Mouse (Mus musculus): ENCODE data around the gene Ddx54. TPM values are rescaled to one million over a fixed set of nuclear protein-coding genes. Genes with fewer than 3 reads are reported as not detected.
A peak's percentile ranks its signal among the peaks of the same experiment; 100 is the strongest.

Gene Ddx54
- polyA plus RNA-seq, 1 experiment from 2014 or later: 41.9 TPM

- WGBS: 88% methylated on average over 7 of the region's 7 CpGs
- no peak for ATAC-seq (ENCODE audit: insufficient read depth, low FRiP score)
- H3K4me1 ChIP-seq (ENCODE audit: control insufficient read depth, insufficient read depth, low read length): no peaks in the 10 kb centered on the region
These were observed 27.6 kb downstream of the Ddx54 start for GRCm38 (mm10) chr5:120640094-120640493.

GRCm38 (mm10) chr5:120643365-120644085, 31.0 kb downstream of the Ddx54 start:
- no peak for ATAC-seq (ENCODE audit: insufficient read depth, low FRiP score)
- H3K4me3 ChIP-seq (replicated peaks; ENCODE audit: low read length): no peak overlapping the region
- no peaks in the 10 kb centered on the region for H3K36me3 ChIP-seq (ENCODE audit: control insufficient read depth, insufficient read depth, low read length)
- no peak overlapping the region for H3K27ac ChIP-seq (ENCODE audit: low read length)
- H3K4me1 ChIP-seq (ENCODE audit: control insufficient read depth, insufficient read depth, low read length): peaks cover 4% of the 10 kb centered on the region; the same call in 1 of the 2 replicates
- H3K4me2 ChIP-seq (ENCODE audit: low read depth, low read length): no peak overlapping the region
- 0 out of 2 replicates have a peak, but pooled peaks cover 9% of the 10 kb centered on the region for H3K27me3 ChIP-seq (ENCODE audit: control insufficient read depth, insufficient read depth, low read length)
- no peak overlapping the region for H3K9ac ChIP-seq (ENCODE audit: low read length)
- 66% methylated on average over 14 of the region's 14 CpGs for WGBS
- no peaks in the 10 kb centered on the region for H3K9me3 ChIP-seq (replicated peaks; ENCODE audit: control insufficient read depth, low read length)

More at GRCm38 (mm10) chr5:120640094-120640493, 27.6 kb downstream of the Ddx54 start:
- no peak overlapping the region for H3K27ac ChIP-seq (ENCODE audit: low read length)
- H3K9me3 ChIP-seq (replicated peaks; ENCODE audit: control insufficient read depth, low read length): no peaks in the 10 kb centered on the region
- H3K27me3 ChIP-seq (ENCODE audit: control insufficient read depth, insufficient read depth, low read length): no peaks in the 10 kb centered on the region
- H3K9ac ChIP-seq (ENCODE audit: low read length): no peak overlapping the region
- H3K4me2 ChIP-seq (ENCODE audit: low read depth, low read length): no peak overlapping the region
- H3K4me3 ChIP-seq (replicated peaks; ENCODE audit: low read length): no peak overlapping the region
- no peaks in the 10 kb centered on the region for H3K36me3 ChIP-seq (ENCODE audit: control insufficient read depth, insufficient read depth, low read length)

- WGBS: 75% methylated on average over 3 of the region's 3 CpGs
- Histone ChIP-seq H3K4me3 (replicated peaks; ENCODE audit: low read length) (no peak overlapping the region), H3K36me3 (ENCODE audit: control insufficient read depth, insufficient read depth, low read length) (no peaks in the 10 kb centered on the region), H3K9ac (ENCODE audit: low read length) (no peak overlapping the region), H3K27ac (ENCODE audit: low read length) (no peak overlapping the region), H3K27me3 (ENCODE audit: control insufficient read depth, insufficient read depth, low read length) (peaks cover 15% of the 10 kb centered on the region), H3K9me3 (replicated peaks; ENCODE audit: control insufficient read depth, low read length) (no peaks in the 10 kb centered on the region), H3K4me2 (ENCODE audit: low read depth, low read length) (no peak overlapping the region), H3K4me1 (ENCODE audit: control insufficient read depth, insufficient read depth, low read length) (peaks cover 8% of the 10 kb centered on the region; the same call in 1 of the 2 replicates)
- no peak for ATAC-seq (ENCODE audit: insufficient read depth, low FRiP score)
These were observed 31.7 kb downstream of the Ddx54 start for GRCm38 (mm10) chr5:120644227-120644626.

GRCm38 (mm10) chr5:120645851-120646250, 33.3 kb downstream of the Ddx54 start:
- Histone ChIP-seq H3K27ac (ENCODE audit: low read length) (no peak overlapping the region), H3K27me3 (ENCODE audit: control insufficient read depth, insufficient read depth, low read length) (peaks cover 26% of the 10 kb centered on the region), H3K9me3 (replicated peaks; ENCODE audit: control insufficient read depth, low read length) (no peaks in the 10 kb centered on the region), H3K4me2 (ENCODE audit: low read depth, low read length) (no peak overlapping the region), H3K4me3 (replicated peaks; ENCODE audit: low read length) (no peak overlapping the region), H3K36me3 (ENCODE audit: control insufficient read depth, insufficient read depth, low read length) (no peaks in the 10 kb centered on the region), H3K9ac (ENCODE audit: low read length) (no peak overlapping the region), H3K4me1 (ENCODE audit: control insufficient read depth, insufficient read depth, low read length) (peaks cover 8% of the 10 kb centered on the region; the same call in 1 of the 2 replicates)
- 53% methylated on average over 6 of the region's 6 CpGs for WGBS
- ATAC-seq (ENCODE audit: insufficient read depth, low FRiP score): no peak

DNA sequence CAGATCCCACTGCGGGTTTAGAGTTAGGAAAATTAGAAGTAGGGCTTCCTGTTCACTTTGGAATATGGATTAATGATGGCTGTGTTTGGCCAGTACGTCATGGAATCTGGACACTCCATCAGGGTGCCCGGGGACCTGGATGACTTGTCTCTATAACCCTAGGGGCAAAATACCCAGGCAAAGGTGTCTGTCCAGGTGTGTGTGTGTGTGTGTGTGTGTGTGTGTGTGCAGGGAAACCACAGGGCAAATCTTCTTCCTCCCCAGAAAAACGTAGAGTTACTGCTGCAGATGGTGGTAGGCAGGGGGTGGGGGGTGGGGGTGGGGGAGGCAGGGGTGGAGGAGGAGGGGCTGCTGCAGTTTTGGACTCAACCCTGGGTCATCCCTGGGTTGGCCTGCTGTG, 34.8 kb downstream of the Ddx54 start:
- ATAC-seq (ENCODE audit: insufficient read depth, low FRiP score): no peak
- H3K4me3 ChIP-seq (replicated peaks; ENCODE audit: low read length): no peak overlapping the region
- WGBS: 61% methylated on average over 4 of the region's 4 CpGs

DNA sequence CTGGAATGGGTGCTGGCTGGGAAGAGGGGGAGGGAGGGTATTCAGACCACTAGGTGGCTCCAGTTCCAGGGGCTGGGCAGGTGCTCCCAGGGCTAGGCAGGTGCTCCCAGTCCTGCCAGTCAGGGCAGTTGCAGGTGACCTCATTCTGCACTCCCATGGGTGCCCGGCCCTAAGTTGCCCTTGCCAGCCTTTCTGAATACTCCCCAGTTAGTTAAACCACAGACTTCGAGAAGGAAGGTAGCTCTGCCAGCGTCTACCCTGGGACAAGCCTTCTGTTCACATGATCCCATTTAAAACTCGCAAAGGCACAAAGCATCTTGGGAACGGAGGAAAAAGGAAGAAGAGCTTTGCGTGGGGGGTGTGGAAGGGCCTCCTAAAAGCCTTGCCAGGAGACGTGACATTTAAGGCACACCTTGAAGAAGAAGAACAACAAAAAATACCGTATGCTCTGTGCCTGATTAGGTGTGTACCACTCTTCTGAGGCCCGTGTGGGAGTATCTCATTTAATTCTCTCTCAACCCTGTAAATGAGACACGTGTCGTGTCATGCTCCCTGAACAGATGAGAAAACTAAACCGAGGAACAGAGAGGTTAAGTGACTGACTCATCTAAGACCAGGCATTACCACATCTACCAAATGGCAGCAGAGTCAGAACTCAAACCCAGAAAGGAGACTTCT, 35.4 kb downstream of the Ddx54 start:
- no peaks in the 10 kb centered on the region for H3K36me3 ChIP-seq (ENCODE audit: control insufficient read depth, insufficient read depth, low read length)
- peaks cover 26% of the 10 kb centered on the region for H3K27me3 ChIP-seq (ENCODE audit: control insufficient read depth, insufficient read depth, low read length)
- peak overlapping the region; percentile 60 for H3K4me2 ChIP-seq (ENCODE audit: low read depth, low read length)
- no peak overlapping the region for H3K9ac ChIP-seq (ENCODE audit: low read length)
- peak overlapping the region; percentile 33; the same call in 1 of the 2 replicates for H3K4me3 ChIP-seq (replicated peaks; ENCODE audit: low read length)
- ATAC-seq (ENCODE audit: insufficient read depth, low FRiP score): no peak
- H3K9me3 ChIP-seq (replicated peaks; ENCODE audit: control insufficient read depth, low read length): no peaks in the 10 kb centered on the region
- peaks cover 8% of the 10 kb centered on the region; the same call in 1 of the 2 replicates for H3K4me1 ChIP-seq (ENCODE audit: control insufficient read depth, insufficient read depth, low read length)
- no peak overlapping the region for H3K27ac ChIP-seq (ENCODE audit: low read length)
- 30% methylated on average over 12 of the region's 12 CpGs for WGBS

More for the DNA sequence above, 34.8 kb downstream of the Ddx54 start:
- H3K36me3 ChIP-seq (ENCODE audit: control insufficient read depth, insufficient read depth, low read length): no peaks in the 10 kb centered on the region
- H3K4me1 ChIP-seq (ENCODE audit: control insufficient read depth, insufficient read depth, low read length): peaks cover 8% of the 10 kb centered on the region; the same call in 1 of the 2 replicates
- no peak overlapping the region for H3K9ac ChIP-seq (ENCODE audit: low read length)
- no peak overlapping the region for H3K4me2 ChIP-seq (ENCODE audit: low read depth, low read length)
- H3K27me3 ChIP-seq (ENCODE audit: control insufficient read depth, insufficient read depth, low read length): peaks cover 26% of the 10 kb centered on the region
- no peaks in the 10 kb centered on the region for H3K9me3 ChIP-seq (replicated peaks; ENCODE audit: control insufficient read depth, low read length)
- no peak overlapping the region for H3K27ac ChIP-seq (ENCODE audit: low read length)

DNA sequence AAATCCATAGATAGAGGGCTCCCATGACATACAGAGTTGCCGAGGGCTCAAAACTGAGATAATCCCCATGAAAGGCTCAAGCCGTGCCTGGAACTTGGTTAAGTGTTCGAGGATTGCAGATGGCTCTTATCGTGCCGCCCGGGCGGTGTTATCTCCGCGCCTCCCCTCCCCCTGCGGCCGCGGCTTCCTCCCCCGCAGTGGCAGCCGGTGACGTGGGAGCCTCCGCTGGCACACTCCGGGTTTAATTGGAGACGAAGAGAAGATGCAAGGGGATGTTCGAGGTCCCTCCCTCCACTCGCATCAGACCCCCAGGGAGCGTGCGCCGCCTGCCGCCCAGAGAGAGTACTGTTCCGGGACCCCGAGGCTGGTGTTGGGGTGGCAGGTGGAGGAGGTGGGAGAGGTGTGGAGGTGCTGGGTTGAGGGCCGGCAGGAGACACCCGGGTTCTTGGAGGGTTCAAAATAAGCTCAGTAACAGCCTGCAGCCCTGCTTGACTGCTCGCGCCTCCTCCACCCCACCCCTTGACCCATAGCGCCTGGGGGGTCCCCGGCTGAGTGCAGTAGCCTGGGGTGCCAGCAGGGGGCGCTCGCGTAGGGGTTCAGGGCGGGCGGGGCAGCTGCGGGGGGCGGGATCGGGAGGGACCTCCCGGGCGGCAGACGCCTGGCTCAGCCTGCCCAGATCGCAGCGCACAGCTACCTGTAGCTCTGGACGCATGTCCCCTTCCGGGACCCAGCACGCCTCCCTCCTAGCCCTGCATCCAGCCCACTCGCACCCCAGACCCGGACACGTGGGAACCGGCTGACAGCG, 36.2 kb downstream of the Ddx54 start, which contains the start of gene Rasal1:
Gene Rasal1 (plus strand): TSS at position 244 of the 805 bp plus-strand sequence.
- Histone ChIP-seq H3K4me1 (ENCODE audit: control insufficient read depth, insufficient read depth, low read length) (peaks cover 8% of the 10 kb centered on the region; the same call in 1 of the 2 replicates), H3K4me3 (replicated peaks; ENCODE audit: low read length) (peak within 1 kb of the TSS; percentile 33), H3K9me3 (replicated peaks; ENCODE audit: control insufficient read depth, low read length) (no peaks in the 10 kb centered on the region), H3K9ac (ENCODE audit: low read length) (peak within 1 kb of the TSS; percentile 41), H3K27ac (ENCODE audit: low read length) (no peak within 1 kb of the TSS), H3K27me3 (ENCODE audit: control insufficient read depth, insufficient read depth, low read length) (peaks cover 26% of the 10 kb centered on the region), H3K36me3 (ENCODE audit: control insufficient read depth, insufficient read depth, low read length) (no peaks in the 10 kb centered on the region), H3K4me2 (ENCODE audit: low read depth, low read length) (peak within 1 kb of the TSS; percentile 60)
- ATAC-seq (ENCODE audit: insufficient read depth, low FRiP score): peak; percentile 28; the same call in 1 of the 2 replicates
- 1% methylated on average over 52 of the region's 53 CpGs for WGBS

- Histone ChIP-seq H3K4me3 (replicated peaks; ENCODE audit: low read length) (peak overlapping the region; percentile 33), H3K4me2 (ENCODE audit: low read depth, low read length) (peak overlapping the region; percentile 60), H3K27ac (ENCODE audit: low read length) (no peak overlapping the region), H3K9me3 (replicated peaks; ENCODE audit: control insufficient read depth, low read length) (no peaks in the 10 kb centered on the region), H3K36me3 (ENCODE audit: control insufficient read depth, insufficient read depth, low read length) (no peaks in the 10 kb centered on the region), H3K27me3 (ENCODE audit: control insufficient read depth, insufficient read depth, low read length) (peaks cover 26% of the 10 kb centered on the region), H3K4me1 (ENCODE audit: control insufficient read depth, insufficient read depth, low read length) (peaks cover 8% of the 10 kb centered on the region; the same call in 1 of the 2 replicates), H3K9ac (ENCODE audit: low read length) (0 out of 2 replicates have a peak overlapping the region, but pooled peaks have one; percentile 6)
- 3% methylated on average over 21 of the region's 21 CpGs for WGBS
- ATAC-seq (ENCODE audit: insufficient read depth, low FRiP score): peak; percentile 54
These were observed 36.9 kb downstream of the Ddx54 start for GRCm38 (mm10) chr5:120649374-120649933.

Data from stomach, embryonic 16.5 days (tissue).